Mouse (Mus musculus): ENCODE measurements at regions not wholly inside any gene's neighbourhood (a gene's known extent, or its start where the extent isn't known, plus 50 kb on each side); places are given as distances from the start of the nearest gene placed in this dataset.

GRCm38 (mm10) chr2:75324146-75324749, 334.8 kb upstream of the Hnrnpa3 start:
- DNase-seq (ENCODE audit: low read depth, low spot score) = no peak

GRCm38 (mm10) chr2:75329598-75329997, 329.5 kb upstream of the Hnrnpa3 start:
- DNase-seq (ENCODE audit: low read depth, low spot score) = no peak

- DNase-seq (ENCODE audit: low read depth, low spot score) = no peak
These were observed 317.8 kb upstream of the Hnrnpa3 start for GRCm38 (mm10) chr2:75341310-75341709.

GRCm38 (mm10) chr2:75341726-75342280, 317.3 kb upstream of the Hnrnpa3 start:
- no peak for DNase-seq (ENCODE audit: low read depth, low spot score)

- no peak for DNase-seq (ENCODE audit: low read depth, low spot score)
These were observed 308.2 kb upstream of the Hnrnpa3 start for GRCm38 (mm10) chr2:75350902-75351301.

- no peak for DNase-seq (ENCODE audit: low read depth, low spot score)
These were observed 307.1 kb upstream of the Hnrnpa3 start for GRCm38 (mm10) chr2:75351965-75352364.

- no peak for DNase-seq (ENCODE audit: low read depth, low spot score)
These were observed 306.5 kb upstream of the Hnrnpa3 start for GRCm38 (mm10) chr2:75352564-75352963.

GRCm38 (mm10) chr2:75356691-75357375, 302.2 kb upstream of the Hnrnpa3 start:
- DNase-seq (ENCODE audit: low read depth, low spot score) = no peak

- no peak for DNase-seq (ENCODE audit: low read depth, low spot score)
These were observed 301.5 kb upstream of the Hnrnpa3 start for GRCm38 (mm10) chr2:75357516-75357915.

GRCm38 (mm10) chr2:75360936-75361335, 298.1 kb upstream of the Hnrnpa3 start:
- no peak for DNase-seq (ENCODE audit: low read depth, low spot score)

- DNase-seq (ENCODE audit: low read depth, low spot score) = no peak
These were observed 282.4 kb upstream of the Hnrnpa3 start for GRCm38 (mm10) chr2:75376666-75377065.

GRCm38 (mm10) chr2:75385551-75386263, 273.4 kb upstream of the Hnrnpa3 start:
- no peak for DNase-seq (ENCODE audit: low read depth, low spot score)

- DNase-seq (ENCODE audit: low read depth, low spot score) = no peak
These were observed 272.4 kb upstream of the Hnrnpa3 start for GRCm38 (mm10) chr2:75386636-75387035.

- no peak for DNase-seq (ENCODE audit: low read depth, low spot score)
These were observed 267.0 kb upstream of the Hnrnpa3 start for GRCm38 (mm10) chr2:75392041-75392440.

GRCm38 (mm10) chr2:75394928-75395673, 264.0 kb upstream of the Hnrnpa3 start:
- DNase-seq (ENCODE audit: low read depth, low spot score) = no peak

- no peak for DNase-seq (ENCODE audit: low read depth, low spot score)
These were observed 263.0 kb upstream of the Hnrnpa3 start for GRCm38 (mm10) chr2:75396016-75396415.

GRCm38 (mm10) chr2:75400291-75400870, 258.7 kb upstream of the Hnrnpa3 start:
- DNase-seq (ENCODE audit: low read depth, low spot score) = no peak

GRCm38 (mm10) chr2:75403791-75404190, 255.3 kb upstream of the Hnrnpa3 start:
- DNase-seq (ENCODE audit: low read depth, low spot score) = no peak

GRCm38 (mm10) chr2:75405524-75406214, 253.4 kb upstream of the Hnrnpa3 start:
- DNase-seq (ENCODE audit: low read depth, low spot score) = no peak

GRCm38 (mm10) chr2:75406721-75407455, 252.2 kb upstream of the Hnrnpa3 start:
- DNase-seq (ENCODE audit: low read depth, low spot score) = no peak

Data from A20 (cell line).